In genomic region chr5:139702905-139703304, GRCm38 (mm10) we compare ENCODE assay signal across 9 mouse cellular contexts. TPM values are rescaled to one million over a fixed set of nuclear protein-coding genes. Genes with fewer than 3 reads are reported as not detected.
DNase-seq lines count a peak whose midpoint lies in the region; ATAC-seq and TF ChIP-seq lines count a peak whose summit lies in the region.
"Had no signal": no experiment of that assay in that cellular context is flagged by ENCODE, and none has a peak within 500 bp of the region (broad histone marks: within the 10 kb centered on the region; RNA-seq: fewer than 3 reads in every experiment).

No protein-coding gene starts in this region.

- no peak overlapping the region for H3K9ac ChIP-seq in heart, embryonic 15.5 days
- H3K9ac ChIP-seq in lung, postnatal 0 days (replicated peaks; ENCODE audit: low read depth) = no peak overlapping the region
- H3K9ac ChIP-seq in neural tube, embryonic 15.5 days (replicated peaks) = no peak overlapping the region
- H3K9ac ChIP-seq: limb, embryonic 15.5 days had no signal

- peak; percentile 64 for TF ChIP-seq CTCF in lung, postnatal 0 days (IDR thresholded peaks at IDR 0.05)

- no peaks in the 10 kb centered on the region for H3K9me3 ChIP-seq in heart, embryonic 15.5 days (replicated peaks)
- no peaks in the 10 kb centered on the region for H3K9me3 ChIP-seq in lung, postnatal 0 days (ENCODE audit: low read length)
- no peaks in the 10 kb centered on the region for H3K9me3 ChIP-seq in neural tube, embryonic 15.5 days (replicated peaks)
- H3K9me3 ChIP-seq: limb, embryonic 15.5 days had no signal

- no peak for DNase-seq in heart, adult 11 months
- DNase-seq in CD4-positive helper T cell, adult 2 months (ENCODE audit: low read depth, low spot score) = peak; percentile 32
- DNase-seq in embryo, embryonic 9.5 days (ENCODE audit: extremely low spot score) = peak; percentile 20
- DNase-seq in lung, postnatal 0 days (ENCODE audit: low spot score) = no peak
- no peak for DNase-seq in layer of hippocampus, adult 9-10 months (ENCODE audit: low spot score)
- DNase-seq in right cerebral cortex, adult 2 months (ENCODE audit: low spot score in 2 of 2) = no peak

- ATAC-seq in heart, embryonic 15.5 days (replicated peaks; ENCODE audit: insufficient number of reproducible peaks, insufficient read depth, low FRiP score, low read depth) = peak; percentile 23; the same call in 1 of the 2 replicates
- ATAC-seq in lung, postnatal 0 days = peak; percentile 47; the same call in 1 of the 2 replicates
- no peak for ATAC-seq in neural tube, embryonic 15.5 days (ENCODE audit: low FRiP score)

- H3K27ac ChIP-seq in heart, embryonic 15.5 days = no peak overlapping the region
- no peak overlapping the region for H3K27ac ChIP-seq in lung, postnatal 0 days (ENCODE audit: low read length)
- no peak overlapping the region for H3K27ac ChIP-seq in neural tube, embryonic 15.5 days (replicated peaks)
- H3K27ac ChIP-seq: limb, embryonic 15.5 days had no signal

- no peaks in the 10 kb centered on the region for H3K27me3 ChIP-seq in heart, embryonic 15.5 days
- H3K27me3 ChIP-seq in lung, postnatal 0 days (replicated peaks; ENCODE audit: insufficient read depth, low read length) = no peaks in the 10 kb centered on the region
- H3K27me3 ChIP-seq in neural tube, embryonic 15.5 days (replicated peaks) = no peaks in the 10 kb centered on the region
- H3K27me3 ChIP-seq: limb, embryonic 15.5 days had no signal

- 0 out of 2 replicates have a peak, but pooled peaks cover 7% of the 10 kb centered on the region for H3K4me1 ChIP-seq in heart, embryonic 15.5 days (replicated peaks)
- no peaks in the 10 kb centered on the region for H3K4me1 ChIP-seq in lung, postnatal 0 days (ENCODE audit: insufficient read depth, low read depth, low read length)
- no peaks in the 10 kb centered on the region for H3K4me1 ChIP-seq in neural tube, embryonic 15.5 days
- H3K4me1 ChIP-seq: limb, embryonic 15.5 days had no signal

- H3K4me2 ChIP-seq in heart, embryonic 15.5 days = no peak overlapping the region
- H3K4me2 ChIP-seq in lung, postnatal 0 days (replicated peaks; ENCODE audit: low read depth, low read length) = no peak overlapping the region
- H3K4me2 ChIP-seq in neural tube, embryonic 15.5 days = no peak overlapping the region
- H3K4me2 ChIP-seq: limb, embryonic 15.5 days had no signal

- 52% methylated on average over 2 of the region's 2 CpGs for WGBS in heart, embryonic 15.5 days
- WGBS in lung, postnatal 0 days = 58% methylated on average over 2 of the region's 2 CpGs
- 55% methylated on average over 2 of the region's 2 CpGs for WGBS in neural tube, embryonic 15.5 days

- TF ChIP-seq EP300 in lung, postnatal 0 days (IDR thresholded peaks at IDR 0.05) = no peak

- no peak overlapping the region for H3K4me3 ChIP-seq in heart, embryonic 15.5 days
- no peak overlapping the region for H3K4me3 ChIP-seq in lung, postnatal 0 days (ENCODE audit: low read depth, low read length)
- no peak overlapping the region for H3K4me3 ChIP-seq in neural tube, embryonic 15.5 days (replicated peaks)
- H3K4me3 ChIP-seq: limb, embryonic 15.5 days had no signal

- H3K36me3 ChIP-seq in heart, embryonic 15.5 days = no peaks in the 10 kb centered on the region
- no peaks in the 10 kb centered on the region for H3K36me3 ChIP-seq in lung, postnatal 0 days (ENCODE audit: insufficient read depth, low read length)
- peaks cover 16% of the 10 kb centered on the region; the same call in 1 of the 2 replicates for H3K36me3 ChIP-seq in neural tube, embryonic 15.5 days

RNA-seq across cellular contexts. Expression of gene Micall2, which starts 33.2 kb away (rescaled TPM):
- 1.3 and 2.4 TPM in 2 replicates for polyA plus RNA-seq in heart, embryonic 15.5 days (2015; fragmentation: Nextera tagmentation; extraction: Ambion mirVana)
- 2.7 and 3.7 TPM in 2 replicates for polyA plus RNA-seq in lung, postnatal 0 days (2015; fragmentation: Nextera tagmentation; extraction: Ambion mirVana)
- polyA plus RNA-seq in neural tube, embryonic 15.5 days (2015; fragmentation: Nextera tagmentation; extraction: Ambion mirVana) = 8.4 and 8.5 TPM in 2 replicates

Comparison
In these comparisons a context has a peak if more than half of its experiments do, and no peak if none do; other contexts are left out.
1. DNase-seq: peak in CD4-positive helper T cell, adult 2 months (single experiment) and embryo, embryonic 9.5 days (single experiment); none in heart, adult 11 months (single experiment), lung, postnatal 0 days (single experiment), layer of hippocampus, adult 9-10 months (single experiment) and right cerebral cortex, adult 2 months (0 of 2).